Mouse (Mus musculus) telencephalon, adult 2 months (tissue): ENCODE measurements around the gene Uspl1.
A peak's percentile ranks its signal among the peaks of the same experiment; 100 is the strongest.
"Not testable (repeated sequence)": the region's sequence is repeated elsewhere in the genome, so short reads cannot be mapped to it uniquely, and the experiment has no call there.

Experiments
- DNase-seq: peaks from one replicate; pipeline ENCODE4 v3.0.0-alpha.2; 2011; ENCODE audit warnings: low read depth, low spot score

The Uspl1 gene

GRCm38 (mm10) chr5:149184104-149184843 lies at the start of gene Uspl1, which contains the start of gene Hmgb1:
Uspl1 (plus strand) TSS chr5:149184350.
Hmgb1 (minus strand) TSS chr5:149184489.
- DNase-seq: peak; percentile 98

- DNase-seq: no peak
These were observed 49.2 kb upstream of the Uspl1 start for GRCm38 (mm10) chr5:149134751-149135454.

DNA sequence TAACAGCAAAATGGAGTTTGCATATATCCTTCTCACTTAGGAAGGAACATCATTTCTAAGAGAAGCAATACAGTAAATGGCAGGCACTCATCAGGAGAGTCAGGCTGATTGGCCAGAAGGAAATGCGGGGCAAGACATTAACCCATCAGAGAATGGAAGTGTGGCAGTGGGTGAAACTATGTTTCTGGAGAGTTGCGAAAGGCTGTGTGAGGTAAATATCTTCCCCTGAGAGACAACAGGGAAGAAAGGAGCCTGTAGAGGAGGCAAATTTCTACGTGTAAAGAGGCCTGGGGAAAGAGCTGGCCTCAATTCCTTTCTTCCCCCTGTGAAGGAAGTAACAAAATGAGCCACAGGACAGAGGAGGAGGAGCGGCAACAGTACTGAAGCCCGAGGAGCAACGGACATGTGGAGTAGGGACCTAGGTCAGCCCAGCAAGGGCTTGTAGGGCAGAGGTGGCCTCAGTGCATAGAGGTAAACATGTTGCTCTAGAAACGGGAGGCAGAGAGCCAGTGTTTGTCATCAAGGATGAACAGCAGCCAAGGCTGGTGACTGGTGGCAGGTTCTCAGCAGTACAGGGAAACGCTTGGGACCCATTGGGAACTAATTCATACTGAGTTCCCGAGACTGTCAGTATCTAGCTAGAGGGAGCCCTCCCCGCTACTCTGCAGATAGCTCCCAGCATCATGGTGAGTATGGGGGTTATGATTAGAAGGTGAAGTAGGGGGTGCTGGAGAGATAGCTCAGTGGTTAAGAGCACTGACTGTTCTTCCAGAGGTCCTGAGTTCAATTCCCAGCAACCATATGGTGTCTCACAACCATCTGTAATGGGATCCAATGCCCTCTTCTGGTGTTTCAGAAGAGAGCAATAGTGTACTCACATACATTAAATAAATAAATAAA lies 48.4 kb upstream of the Uspl1 start:
- no peak for DNase-seq

DNA sequence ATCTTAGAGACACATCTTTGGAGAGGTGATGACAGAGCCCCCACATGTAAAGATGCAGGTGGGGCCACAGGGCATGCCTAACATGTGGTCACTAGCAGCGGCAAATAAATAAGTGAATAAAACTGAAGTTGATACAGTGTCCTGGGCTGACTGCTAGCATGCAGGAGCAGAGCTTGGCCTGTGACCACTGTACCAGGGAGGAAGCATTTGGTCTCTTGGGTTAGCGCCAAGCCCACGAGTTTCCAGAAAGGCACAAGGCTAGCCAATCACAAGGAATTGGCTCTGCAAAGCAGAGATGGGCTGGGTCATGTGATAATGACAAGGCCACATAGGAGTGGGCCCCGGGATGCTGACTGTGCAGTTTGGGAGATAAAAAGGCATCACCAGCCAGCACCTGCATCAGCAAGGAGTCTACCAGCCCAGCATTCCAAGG lies 47.2 kb upstream of the Uspl1 start:
- no peak for DNase-seq

DNA sequence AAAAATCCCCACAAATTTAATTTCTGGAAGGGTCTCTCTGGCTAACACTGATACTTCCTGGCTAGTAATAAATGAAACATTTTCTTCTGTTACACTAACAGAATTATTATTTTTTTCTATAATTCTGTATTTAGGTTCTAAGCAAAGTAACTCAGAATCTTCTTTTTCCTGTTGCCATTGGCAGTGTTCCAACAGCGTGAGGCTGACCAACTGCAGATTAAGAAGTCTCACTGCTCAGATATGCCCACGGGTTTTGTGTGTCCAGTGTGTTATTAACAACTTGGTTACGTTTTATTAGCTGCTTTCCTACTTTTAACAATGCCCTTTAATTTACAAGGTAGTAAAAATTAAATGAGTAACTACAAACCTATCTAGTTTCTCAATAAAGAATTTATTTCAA lies 46.7 kb upstream of the Uspl1 start:
- no peak for DNase-seq

GRCm38 (mm10) chr5:149138087-149138486 lies 46.1 kb upstream of the Uspl1 start:
- not testable (repeated sequence) for DNase-seq

DNA sequence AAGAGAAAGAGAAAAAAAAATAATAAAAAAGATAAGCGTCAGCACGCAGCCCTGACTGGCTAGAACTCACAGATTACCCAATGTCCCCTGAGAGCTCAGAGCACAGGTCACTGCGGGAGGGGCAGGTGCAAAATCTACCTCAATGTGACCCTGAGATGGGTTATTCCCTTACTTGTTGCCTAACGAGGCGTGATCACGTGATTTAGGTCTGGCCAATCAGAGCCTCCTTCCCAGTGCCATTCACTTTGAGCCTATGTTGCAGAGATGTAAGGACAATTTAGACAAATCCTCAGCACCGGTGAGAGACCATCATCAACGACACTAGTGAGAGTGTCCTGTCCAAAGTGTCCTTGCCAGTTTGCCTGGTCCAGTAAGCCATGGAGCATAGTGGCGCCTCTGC lies 43.8 kb upstream of the Uspl1 start:
- no peak for DNase-seq

DNA sequence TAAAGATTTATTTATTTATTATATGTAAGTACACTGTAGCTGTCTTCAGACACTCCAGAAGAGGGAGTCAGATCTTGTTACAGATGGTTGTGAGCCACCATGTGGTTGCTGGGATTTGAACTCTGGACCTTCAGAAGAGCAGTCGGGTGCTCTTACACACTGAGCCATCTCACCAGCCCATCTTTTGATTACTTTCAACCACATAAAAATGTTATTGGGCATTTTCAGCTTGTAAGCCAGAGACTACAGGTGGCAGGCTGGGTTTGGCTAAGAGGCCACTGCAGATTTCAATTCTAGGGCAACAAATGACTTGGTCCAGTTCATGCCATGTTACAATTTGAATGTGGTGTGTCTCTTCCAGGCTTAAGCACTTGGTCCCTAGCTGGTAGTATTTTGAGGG lies 43.0 kb upstream of the Uspl1 start:
- DNase-seq: not testable (repeated sequence)

DNA sequence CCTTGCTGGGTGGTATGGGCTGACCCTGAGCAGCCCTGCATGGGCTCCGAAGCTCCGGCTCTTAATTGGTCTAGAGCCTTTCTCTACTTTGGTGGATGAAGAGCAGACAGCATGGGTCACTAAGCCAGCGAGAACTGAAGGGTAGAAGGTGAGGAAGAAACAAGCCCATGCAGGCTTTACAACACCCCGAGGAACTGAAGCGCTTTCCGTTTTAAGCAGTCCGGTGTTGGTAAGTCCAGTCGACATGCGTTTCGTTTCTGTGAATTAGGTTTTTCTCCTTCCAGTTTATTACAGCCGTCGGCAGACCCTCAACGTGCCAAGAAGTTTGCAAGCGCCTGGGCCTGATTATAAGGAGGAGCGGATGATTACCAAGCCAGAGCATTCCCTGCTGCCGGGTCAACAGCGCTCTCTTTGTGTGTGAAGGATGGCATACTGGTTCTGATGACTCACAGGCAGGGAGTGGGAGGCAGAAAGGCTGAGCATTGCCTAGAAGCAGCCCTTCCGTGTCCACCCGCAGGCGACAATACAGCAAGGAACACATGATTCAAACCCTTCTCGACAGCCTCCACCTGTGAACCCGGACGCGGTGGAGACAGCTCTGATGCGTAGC lies 40.3 kb upstream of the Uspl1 start:
- peak; percentile 68 for DNase-seq

GRCm38 (mm10) chr5:149146691-149147090 lies 37.5 kb upstream of the Uspl1 start:
- no peak for DNase-seq

DNA sequence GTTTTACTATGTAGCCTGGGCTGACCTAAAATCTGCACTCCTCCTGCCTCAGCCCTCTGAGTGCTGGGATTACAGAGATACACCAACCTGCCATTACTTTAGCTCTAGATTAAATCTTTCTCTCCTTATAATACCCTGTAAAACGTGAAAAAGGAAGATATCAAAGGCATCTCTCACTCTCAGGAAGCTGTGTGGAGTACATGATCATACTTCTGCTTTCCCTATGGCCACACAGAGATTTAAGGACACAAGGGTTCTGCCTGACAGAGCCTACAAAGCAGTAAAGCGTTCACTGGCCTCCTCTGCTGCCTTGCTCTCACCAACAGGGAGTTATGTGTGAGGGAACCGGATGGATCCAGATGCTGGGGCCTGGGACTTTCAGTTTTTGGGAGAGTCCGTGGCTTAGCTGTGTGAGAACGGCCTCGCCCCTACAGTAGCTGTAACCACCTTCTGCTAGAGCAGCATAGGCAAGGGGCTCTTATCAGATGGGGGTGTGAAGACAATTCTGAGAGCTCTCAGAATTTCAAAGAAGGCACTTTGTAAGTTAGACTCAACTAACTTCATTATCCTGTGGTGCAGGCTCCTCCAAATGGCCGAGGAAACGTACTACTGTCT lies 36.7 kb upstream of the Uspl1 start:
- no peak for DNase-seq

DNA sequence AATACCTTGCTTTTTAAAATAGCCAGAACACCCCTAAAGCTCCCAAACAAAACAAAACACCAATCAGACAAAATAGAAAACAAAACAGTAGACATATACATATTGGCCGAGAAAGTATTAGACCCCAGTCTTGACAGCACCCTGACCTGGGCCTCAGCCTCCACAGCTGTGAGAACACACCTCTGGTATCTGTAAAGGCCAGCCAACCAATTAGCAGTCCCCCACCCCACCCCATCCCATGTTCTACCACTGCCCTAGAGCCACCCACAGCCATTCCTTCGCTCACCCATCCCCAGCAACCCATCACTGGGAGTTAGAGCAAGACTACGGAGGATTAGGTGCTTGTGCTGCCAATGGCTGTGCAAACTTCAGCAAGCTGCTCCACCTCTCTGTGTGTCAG lies 33.3 kb upstream of the Uspl1 start:
- no peak for DNase-seq

GRCm38 (mm10) chr5:149152063-149152773 lies 31.9 kb upstream of the Uspl1 start:
- no peak for DNase-seq

DNA sequence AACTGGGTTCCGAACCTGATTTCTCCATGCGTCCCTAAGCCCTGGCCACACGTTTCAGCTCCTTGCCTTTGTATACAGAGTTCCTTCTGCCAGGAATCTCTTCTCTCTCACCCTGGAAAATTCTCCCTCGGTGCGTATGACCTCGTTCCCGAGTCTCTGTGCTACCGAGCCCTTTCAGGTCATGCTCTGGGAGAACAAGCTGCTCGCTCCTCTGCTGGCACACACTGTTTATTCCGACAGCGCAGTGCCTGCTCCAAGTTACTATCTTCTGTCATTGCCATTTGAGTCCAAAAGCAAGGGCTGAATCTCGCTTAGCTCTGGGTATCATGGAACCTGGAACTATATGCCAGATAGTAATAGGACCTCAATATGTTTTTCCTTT lies 31.4 kb upstream of the Uspl1 start:
- DNase-seq: no peak

GRCm38 (mm10) chr5:149156886-149157563 lies 27.1 kb upstream of the Uspl1 start:
- DNase-seq: no peak

DNA sequence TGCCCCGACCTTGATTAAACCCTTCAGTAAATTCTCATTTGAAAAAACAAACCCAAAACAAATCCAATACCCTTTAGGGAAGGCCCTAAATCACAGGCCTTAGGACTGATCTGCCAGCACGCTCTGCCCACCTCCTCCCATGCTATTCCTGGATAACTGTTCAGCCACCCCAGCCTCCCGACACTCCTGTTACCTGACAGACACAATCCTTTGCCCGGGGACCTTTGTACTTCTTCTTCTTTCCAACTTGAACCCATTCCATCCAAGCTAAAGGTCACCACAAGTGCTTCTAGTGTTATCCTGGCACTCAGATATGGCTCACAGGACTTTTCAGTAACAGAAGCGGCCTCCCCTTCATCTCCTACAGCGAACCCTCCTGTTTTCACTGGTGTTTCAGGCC lies 25.1 kb upstream of the Uspl1 start:
- DNase-seq: no peak

- no peak for DNase-seq
These were observed 23.7 kb upstream of the Uspl1 start for GRCm38 (mm10) chr5:149160469-149160868.

- DNase-seq: no peak
These were observed 21.3 kb upstream of the Uspl1 start for GRCm38 (mm10) chr5:149162890-149163289.

- DNase-seq: no peak
These were observed 19.3 kb upstream of the Uspl1 start for GRCm38 (mm10) chr5:149164881-149165280.

- no peak for DNase-seq
These were observed 18.1 kb upstream of the Uspl1 start for GRCm38 (mm10) chr5:149166011-149166410.
